In the genomic region with DNA sequence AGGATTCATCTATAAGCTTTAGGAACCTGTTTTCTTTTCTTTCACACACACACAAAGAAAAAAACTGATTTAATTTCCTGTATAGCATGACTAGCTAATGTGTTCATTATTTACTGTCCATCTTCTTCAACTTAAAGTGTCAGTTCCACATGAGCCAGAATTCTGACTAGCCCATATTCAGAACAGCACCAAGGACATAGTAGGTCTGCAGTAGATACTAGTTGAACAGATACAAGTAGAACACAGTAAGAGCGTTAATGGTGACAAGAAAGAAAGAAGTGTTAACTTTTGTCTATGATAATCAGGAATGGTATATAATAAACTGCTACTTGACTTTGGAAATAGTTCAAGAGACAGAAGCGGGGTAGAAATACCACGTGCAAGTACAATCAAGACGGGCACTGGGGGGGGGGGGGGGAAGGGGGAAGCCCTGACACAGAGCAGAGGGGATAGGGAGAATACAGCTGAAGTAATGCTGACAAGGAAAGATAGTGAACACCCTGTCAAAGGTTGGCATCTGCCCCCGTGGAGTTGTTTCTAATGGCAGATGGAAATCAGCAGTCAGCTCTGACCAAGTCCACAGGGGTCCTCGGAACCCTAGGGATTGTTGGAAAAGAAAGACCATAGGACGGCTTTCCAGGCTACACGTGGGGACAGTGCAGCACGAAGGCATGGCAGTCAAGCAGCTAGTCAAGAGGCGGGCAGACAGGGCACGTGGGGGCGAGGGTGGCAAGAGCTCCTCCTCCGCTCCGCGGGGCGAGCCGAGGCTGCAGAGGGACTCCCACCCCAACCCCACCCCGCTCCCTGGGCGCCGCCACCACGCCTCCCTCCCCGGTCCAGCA, we compare ENCODE assay signal across 8 mouse cellular contexts. TPM values are rescaled to one million over a fixed set of nuclear protein-coding genes. Genes with fewer than 3 reads are reported as not detected.
DNase-seq lines count a peak whose midpoint lies in the region; ATAC-seq and TF ChIP-seq lines count a peak whose summit lies in the region.

No protein-coding gene starts in this region.

- no peaks in the 10 kb centered on the region for H3K9me3 ChIP-seq in lung, embryonic 14.5 days (ENCODE audit: low read depth, low read length)
- H3K9me3 ChIP-seq in limb, embryonic 13.5 days, result no peaks in the 10 kb centered on the region

- H3K27me3 ChIP-seq in lung, embryonic 14.5 days (ENCODE audit: insufficient read depth, low read length), result no peaks in the 10 kb centered on the region
- no peaks in the 10 kb centered on the region for H3K27me3 ChIP-seq in limb, embryonic 13.5 days

- peak overlapping the region; percentile 73 for H3K4me3 ChIP-seq in lung, embryonic 14.5 days (ENCODE audit: low read depth, low read length)
- peak overlapping the region; percentile 77 for H3K4me3 ChIP-seq in limb, embryonic 13.5 days
- peak overlapping the region; percentile 97 for H3K4me3 ChIP-seq in olfactory bulb, adult 2 months (ENCODE audit: insufficient read depth, low read depth, low read length)

- H3K27ac ChIP-seq in lung, embryonic 14.5 days (ENCODE audit: low read depth), result no peak overlapping the region
- H3K27ac ChIP-seq in limb, embryonic 13.5 days, result no peak overlapping the region
- no peak overlapping the region for H3K27ac ChIP-seq in olfactory bulb, adult 2 months (ENCODE audit: insufficient read depth, low read depth, low read length)

- no peak for TF ChIP-seq CTCF in lung, embryonic 14.5 days (IDR thresholded peaks at IDR 0.05; ENCODE audit: low read depth)
- TF ChIP-seq CTCF in olfactory bulb, adult 2 months (IDR thresholded peaks at IDR 0.05; ENCODE audit: insufficient read depth, low read depth, low read length), result no peak

- no peaks in the 10 kb centered on the region for H3K36me3 ChIP-seq in lung, embryonic 14.5 days (ENCODE audit: insufficient read depth)
- no peaks in the 10 kb centered on the region; the same call in 1 of the 2 replicates for H3K36me3 ChIP-seq in limb, embryonic 13.5 days

- WGBS in lung, embryonic 14.5 days, result 7% methylated on average over 22 of the region's 22 CpGs
- WGBS in limb, embryonic 13.5 days, result 18% methylated on average over 12 of the region's 22 CpGs
- 4% methylated on average over 22 of the region's 22 CpGs for WGBS in olfactory bulb, adult 2 months

- DNase-seq in lung, embryonic 14.5 days, result no peak
- no peak for DNase-seq in lung, postnatal 10 days
- DNase-seq in adrenal gland, adult 8-10 months, result no peak
- no peak for DNase-seq in adrenal gland, adult (ENCODE audit: inconsistent age in 2 of 2, low spot score in 1 of 2)
- DNase-seq in lung, postnatal 4 days, result no peak

- H3K9ac ChIP-seq in lung, embryonic 14.5 days, result peak overlapping the region; percentile 72
- H3K9ac ChIP-seq in limb, embryonic 13.5 days, result peak overlapping the region; percentile 64

- peak; percentile 90 for ATAC-seq in lung, embryonic 14.5 days (ENCODE audit: insufficient read depth)
- peak; percentile 53 for ATAC-seq in erythroid progenitor cell, adult 5-6 weeks (replicated peaks; ENCODE audit: low FRiP score, poor library complexity, severe bottlenecking)
- peak; percentile 85 for ATAC-seq in limb, embryonic 13.5 days (ENCODE audit: low FRiP score, low read depth)

- H3K4me1 ChIP-seq in lung, embryonic 14.5 days (ENCODE audit: insufficient read depth), result no peaks in the 10 kb centered on the region
- peaks cover 11% of the 10 kb centered on the region; the same call in 1 of the 2 replicates for H3K4me1 ChIP-seq in limb, embryonic 13.5 days
- H3K4me1 ChIP-seq in olfactory bulb, adult 2 months (ENCODE audit: control insufficient read depth, insufficient read depth, low read length), result no peaks in the 10 kb centered on the region

- H3K4me2 ChIP-seq in lung, embryonic 14.5 days, result peak overlapping the region; percentile 83
- H3K4me2 ChIP-seq in limb, embryonic 13.5 days (replicated peaks), result peak overlapping the region; percentile 82

- no peak for TF ChIP-seq POLR2A in olfactory bulb, adult 2 months (IDR thresholded peaks at IDR 0.05; ENCODE audit: insufficient read depth, low read depth, low read length)

RNA-seq across cellular contexts. Expression of a gene that starts 0.6 kb away (rescaled TPM):
- polyA plus RNA-seq in lung, embryonic 14.5 days (2014; fragmentation: Nextera tagmentation; extraction: Ambion mirVana), result 9.5 and 10.5 TPM in 2 replicates
- 0.84 TPM in 1 of 2 replicates, not detected in the other for total RNA-seq in erythroid progenitor cell, adult 5-6 weeks (2015; ENCODE audit: low replicate concordance)
- 0.91 and 1.7 TPM in 2 replicates for total RNA-seq in erythroid progenitor cell, adult 5-6 weeks (2017; ENCODE audit: low replicate concordance)
- polyA plus RNA-seq in limb, embryonic 13.5 days (2015; fragmentation: Nextera tagmentation; extraction: Ambion mirVana), result 8.7 and 9.3 TPM in 2 replicates
- not detected in 2 replicates for polyA plus RNA-seq in olfactory bulb, adult 2 months (2012; ENCODE audit: insufficient read depth, insufficient read length, low replicate concordance, missing spikeins)
- total RNA-seq in adrenal gland, adult 8-10 months (2022), result 1 to 10 TPM; 3.5 to 5.4 (median 4.2) TPM

RNA-seq across cellular contexts. Expression of a gene that starts 0.7 kb away (rescaled TPM):
- polyA plus RNA-seq in lung, embryonic 14.5 days (2014; fragmentation: Nextera tagmentation; extraction: Ambion mirVana), result 6.9 and 8.4 TPM in 2 replicates
- total RNA-seq in erythroid progenitor cell, adult 5-6 weeks (2015; ENCODE audit: low replicate concordance), result 5.4 and 8.6 TPM in 2 replicates
- total RNA-seq in erythroid progenitor cell, adult 5-6 weeks (2017; ENCODE audit: low replicate concordance), result 4.2 and 6.3 TPM in 2 replicates
- 4.6 and 5.3 TPM in 2 replicates for polyA plus RNA-seq in limb, embryonic 13.5 days (2015; fragmentation: Nextera tagmentation; extraction: Ambion mirVana)
- not detected in 2 replicates for polyA plus RNA-seq in olfactory bulb, adult 2 months (2012; ENCODE audit: insufficient read depth, insufficient read length, low replicate concordance, missing spikeins)
- 10 to 100 TPM; 11.9 to 16.8 (median 14.1) TPM for total RNA-seq in adrenal gland, adult 8-10 months (2022)

RNA-seq across cellular contexts. Expression of a gene that starts 46.9 kb away (rescaled TPM):
- 81.7 and 82.1 TPM in 2 replicates for polyA plus RNA-seq in lung, embryonic 14.5 days (2014; fragmentation: Nextera tagmentation; extraction: Ambion mirVana)
- total RNA-seq in erythroid progenitor cell, adult 5-6 weeks (2015; ENCODE audit: low replicate concordance), result 23.8 and 54.9 TPM in 2 replicates
- 8.9 and 14.9 TPM in 2 replicates for total RNA-seq in erythroid progenitor cell, adult 5-6 weeks (2017; ENCODE audit: low replicate concordance)
- polyA plus RNA-seq in limb, embryonic 13.5 days (2015; fragmentation: Nextera tagmentation; extraction: Ambion mirVana), result 70.5 and 71.1 TPM in 2 replicates
- not detected in 2 replicates for polyA plus RNA-seq in olfactory bulb, adult 2 months (2012; ENCODE audit: insufficient read depth, insufficient read length, low replicate concordance, missing spikeins)
- total RNA-seq in adrenal gland, adult 8-10 months (2022), result 100 to 1,000 TPM in 2 of 4 experiments, 10 to 100 TPM in 2; 83.9 to 116 (median 98.3) TPM

Comparison
In these comparisons a context has a peak if more than half of its experiments do, and no peak if none do; other contexts are left out.
1. RNA of a gene that starts 46.9 kb away (polyA plus RNA-seq): 81.7 to 82.1 TPM in lung, embryonic 14.5 days and 70.5 to 71.1 TPM in limb, embryonic 13.5 days; not detected in olfactory bulb, adult 2 months; every median in the first group is over 10 times any median in the second.
2. Peak in every context shown above with its lines, with median percentiles within 50 percentile points of each other: ATAC-seq and H3K4me3 ChIP-seq.